Mouse (Mus musculus) embryonic facial prominence, embryonic 14.5 days (tissue): ENCODE results near the gene Bysl. TPM values are rescaled to one million over a fixed set of nuclear protein-coding genes. Genes with fewer than 3 reads are reported as not detected.

ENCODE experiments used
- ATAC-seq: fragments of 200-750 bp; cut with Nextera tagmentation; 2 replicates; pipeline ENCODE4 v1.8.0; 2017; ENCODE audit warnings: low read depth, moderate number of reproducible peaks, moderate TSS enrichment
- DNase-seq: peaks from one replicate; pipeline ENCODE4 v3.0.0-alpha.2; 2015; ENCODE audit warnings: low spot score
- H3K27ac ChIP-seq: fragments of 300-500 bp; sonication (generic); replicated peaks from 2 replicates; pipeline ENCODE4 v1.5.1; 2014; ENCODE audit warnings: low read depth, mild to moderate bottlenecking, low read length, moderate library complexity
- H3K27me3 ChIP-seq: fragments of 300-500 bp; sonication (generic); replicated peaks from 2 replicates; pipeline ENCODE4 v1.6.1; 2014; ENCODE audit warnings: low read length; ENCODE audit not compliant: control insufficient read depth, insufficient read depth
- H3K36me3 ChIP-seq: fragments of 300-500 bp; sonication (generic); 2 replicates; pipeline ENCODE4 v1.6.1; 2014; ENCODE audit warnings: low read length, mixed read lengths; ENCODE audit not compliant: control insufficient read depth, insufficient read depth
- H3K4me1 ChIP-seq: fragments of 300-500 bp; sonication (generic); 2 replicates; pipeline ENCODE4 v1.6.1; 2014; ENCODE audit warnings: antibody characterized with exemption, low read length; ENCODE audit not compliant: control insufficient read depth, insufficient read depth
- H3K4me2 ChIP-seq: fragments of 300-500 bp; sonication (generic); 2 replicates; pipeline ENCODE4 v1.6.1; 2014; ENCODE audit warnings: low read depth, mild to moderate bottlenecking, low read length, moderate library complexity, mixed read lengths
- H3K4me3 ChIP-seq: fragments of 300-500 bp; sonication (generic); 2 replicates; pipeline ENCODE4 v1.5.1; 2014; ENCODE audit warnings: low read depth, mild to moderate bottlenecking, low read length
- H3K9ac ChIP-seq: fragments of 300-500 bp; sonication (generic); 2 replicates; pipeline ENCODE4 v1.6.1; 2014; ENCODE audit warnings: low read depth, mild to moderate bottlenecking, low read length, moderate library complexity, mixed read lengths
- H3K9me3 ChIP-seq: fragments of 300-500 bp; sonication (generic); 2 replicates; pipeline ENCODE4 v1.6.1; 2016; ENCODE audit warnings: low read length; ENCODE audit not compliant: control insufficient read depth
- WGBS: fragments of 180-500 bp; shearing (Covaris S2); extraction: QIAGEN DNeasy Blood & Tissue Kit; methylation state at CpG from one replicate; pipeline ENCODE4 v1.1.7; 2014; 5-methylcytosine and 5-hydroxymethylcytosine counted together
- polyA plus RNA-seq: library from polyadenylated mRNA; unstranded; fragments of >200 nt; fragmentation: Nextera tagmentation; extraction: Ambion mirVana; gene quantifications from 2 replicates; pipeline ENCODE4 v1.2.1, GENCODE M21; 2014

Gene Bysl
- polyA plus RNA-seq, 1 experiment from 2014 or later, result 21.3 TPM

DNA sequence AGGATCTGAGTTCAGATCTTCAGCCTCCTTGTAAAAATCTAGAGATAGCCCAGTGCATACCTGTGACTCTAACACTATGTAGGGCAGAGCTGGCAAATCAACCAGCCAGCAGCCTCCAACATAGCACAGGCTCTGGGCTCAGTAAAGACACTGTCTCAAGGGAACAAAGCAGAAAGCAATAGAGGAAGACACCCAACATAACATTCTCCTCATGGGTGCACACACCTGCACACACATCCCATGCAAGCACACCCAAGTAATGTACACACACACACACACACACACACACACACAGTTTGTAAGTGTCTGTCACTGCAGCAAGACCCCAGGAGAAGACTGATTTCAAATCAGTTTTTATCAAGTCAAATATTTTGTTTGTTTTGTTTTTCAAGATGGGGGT, 58.3 kb downstream of the Bysl start:
- Histone ChIP-seq H3K36me3 (no peaks in the 10 kb centered on the region), H3K4me2 (no peak overlapping the region)
- ATAC-seq, result no peak

DNA sequence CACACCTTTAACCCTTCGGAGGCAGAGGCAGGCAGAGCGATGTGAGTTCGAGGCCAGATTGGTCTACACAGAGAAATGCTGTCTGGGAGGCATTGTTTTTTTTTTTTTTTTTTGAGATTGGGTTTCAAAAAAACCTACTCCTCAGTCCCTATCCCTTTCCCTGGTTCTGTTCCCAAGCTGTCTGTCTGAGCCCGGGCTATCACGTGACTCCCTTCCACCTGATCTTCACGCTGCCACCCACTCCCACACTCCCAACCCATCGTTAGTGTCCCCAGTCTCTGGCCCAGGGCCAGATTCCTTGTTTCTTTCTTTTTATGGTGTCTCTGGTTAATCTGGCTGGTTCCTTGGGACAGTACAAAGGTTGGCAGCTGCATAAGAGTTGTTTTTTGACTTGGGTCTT, 60.2 kb downstream of the Bysl start:
- WGBS, result 71% methylated on average over 7 of the region's 7 CpGs
- ATAC-seq, result 0 out of 2 replicates have a peak, but pooled peaks have one; percentile 12
- DNase-seq, result no peak
- Histone ChIP-seq H3K27ac (no peak overlapping the region), H3K9ac (no peak overlapping the region), H3K9me3 (no peaks in the 10 kb centered on the region), H3K4me1 (no peaks in the 10 kb centered on the region), H3K4me3 (no peak overlapping the region), H3K36me3 (no peaks in the 10 kb centered on the region), H3K27me3 (no peaks in the 10 kb centered on the region), H3K4me2 (no peak overlapping the region)

More for the DNA sequence above, 58.3 kb downstream of the Bysl start:
- Histone ChIP-seq H3K9ac (no peak overlapping the region), H3K4me1 (peaks cover 7% of the 10 kb centered on the region; the same call in 1 of the 2 replicates), H3K9me3 (no peaks in the 10 kb centered on the region), H3K4me3 (no peak overlapping the region), H3K27ac (no peak overlapping the region), H3K27me3 (no peaks in the 10 kb centered on the region)
- DNase-seq, result no peak

Other genes with a start within 250 kb of the Bysl start
- 72.9 and 74.0 TPM in 2 replicates for gene Mrps10, start 242.6 kb downstream of the Bysl start, polyA plus RNA-seq
- gene Guca1b, start 226.1 kb downstream of the Bysl start, polyA plus RNA-seq, result 0.37 and 0.50 TPM in 2 replicates
- 5.7 and 6.5 TPM in 2 replicates for gene Guca1a, start 210.9 kb downstream of the Bysl start, polyA plus RNA-seq
- 2.4 and 2.9 TPM in 2 replicates for gene AI661453, start 174.9 kb downstream of the Bysl start, polyA plus RNA-seq
- gene 1700001C19Rik, start 174.1 kb downstream of the Bysl start, polyA plus RNA-seq, result 0.13 and 0.49 TPM in 2 replicates
- 19.5 and 24.3 TPM in 2 replicates for gene Taf8, start 109.2 kb downstream of the Bysl start, polyA plus RNA-seq
- 519 TPM in 2 replicates for gene Ccnd3, start 106.4 kb downstream of the Bysl start, polyA plus RNA-seq
- 47.7 and 50.2 TPM in 2 replicates for gene Med20, start 90 bp upstream of the Bysl start, polyA plus RNA-seq
- 1.4 and 1.9 TPM in 2 replicates for gene Gm20517, start 97 bp upstream of the Bysl start, polyA plus RNA-seq
- gene Usp49, start 19.2 kb upstream of the Bysl start, polyA plus RNA-seq, result 3.8 and 4.1 TPM in 2 replicates
- gene Tomm6, start 76.9 kb upstream of the Bysl start, polyA plus RNA-seq, result 365 and 382 TPM in 2 replicates
- 4.0 and 4.2 TPM in 2 replicates for gene Frs3, start 77.5 kb upstream of the Bysl start, polyA plus RNA-seq
- gene Gm21981, start 83.0 kb upstream of the Bysl start, polyA plus RNA-seq, result 1.5 and 2.1 TPM in 2 replicates
- gene Prickle4, start 83.2 kb upstream of the Bysl start, polyA plus RNA-seq, result 1.8 and 2.1 TPM in 2 replicates
- gene Pgc, start 115.3 kb upstream of the Bysl start, polyA plus RNA-seq, result 0.21 TPM in 1 of 2 replicates, not detected in the other
- gene Tfeb, start 125.5 kb upstream of the Bysl start, polyA plus RNA-seq, result 8.6 and 9.7 TPM in 2 replicates
- 54.5 and 64.6 TPM in 2 replicates for gene Mdfi, start 223.2 kb upstream of the Bysl start, polyA plus RNA-seq